Mouse (Mus musculus) urinary bladder, postnatal 14 days (tissue): ENCODE measurements around the gene Bmp7.

ENCODE experiments used
- DNase-seq: peaks from one replicate; pipeline ENCODE4 v3.0.0; 2021; ENCODE audit warnings: low spot score

The Bmp7 gene

DNA sequence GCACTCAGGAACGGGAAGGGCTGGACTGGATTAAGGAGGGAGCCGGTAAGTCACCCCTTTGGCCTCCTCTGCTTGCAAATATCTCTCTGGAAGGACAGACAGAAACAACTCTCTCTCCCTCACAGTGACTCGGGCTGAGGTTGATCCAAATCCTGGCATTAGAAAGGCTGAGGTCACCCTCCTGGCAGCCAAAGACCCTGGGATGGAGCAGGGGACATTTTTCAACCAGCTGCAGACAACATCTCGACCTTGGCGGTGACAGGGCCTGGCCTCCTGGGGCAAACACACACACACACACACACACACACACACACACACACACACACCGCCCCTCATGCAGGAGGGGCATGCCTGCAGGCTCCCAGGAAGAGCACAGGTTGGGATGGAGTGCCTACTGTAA lies 29.0 kb downstream of the Bmp7 start:
- DNase-seq, result no peak

DNA sequence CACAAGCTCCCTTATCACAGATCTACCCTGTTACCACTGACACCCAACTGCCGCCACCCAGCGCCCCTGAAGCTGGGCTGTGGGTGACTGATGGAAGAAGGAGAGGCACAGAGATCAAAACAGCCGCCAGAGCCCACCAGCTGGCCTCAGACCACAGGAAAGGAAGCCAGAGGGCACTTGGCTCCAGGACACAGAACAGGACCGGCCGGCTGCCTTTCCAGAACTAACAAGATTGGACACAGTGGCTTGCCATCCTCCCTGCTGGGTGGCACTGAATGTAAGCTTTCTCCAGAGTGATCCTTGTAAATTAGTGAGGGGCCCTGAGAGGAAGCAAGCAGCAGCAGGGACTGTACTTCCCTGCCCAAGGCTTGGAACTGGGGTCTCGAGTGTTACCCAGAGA lies 30.7 kb downstream of the Bmp7 start:
- no peak for DNase-seq

GRCm38 (mm10) chr2:172906146-172906545 lies 34.0 kb downstream of the Bmp7 start:
- no peak for DNase-seq

- no peak for DNase-seq
Observed at GRCm38 (mm10) chr2:172905057-172905456, 35.1 kb downstream of the Bmp7 start.

DNA sequence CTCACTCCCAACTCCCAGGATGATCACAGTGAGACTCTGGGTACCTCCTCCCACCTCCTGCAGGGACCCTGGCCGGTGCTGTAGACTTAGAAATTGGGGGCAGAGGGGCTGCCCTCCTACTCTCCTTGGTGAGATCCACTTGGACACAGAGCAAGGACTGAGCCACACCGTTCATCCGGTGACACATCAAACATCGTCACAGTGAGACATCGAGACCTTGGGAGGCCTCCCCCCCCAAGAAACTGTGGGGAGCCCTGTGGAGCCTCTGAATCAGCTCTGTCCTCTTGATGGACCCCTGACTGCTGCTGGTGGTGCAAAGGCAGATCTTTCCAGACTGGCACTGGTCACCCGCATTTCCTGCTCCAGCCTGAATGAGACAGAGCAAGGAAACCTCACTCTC lies 35.5 kb downstream of the Bmp7 start:
- DNase-seq, result no peak

- DNase-seq, result no peak
Observed at GRCm38 (mm10) chr2:172903523-172903922, 36.6 kb downstream of the Bmp7 start.

GRCm38 (mm10) chr2:172900954-172901701 lies 39.0 kb downstream of the Bmp7 start:
- no peak for DNase-seq

DNA sequence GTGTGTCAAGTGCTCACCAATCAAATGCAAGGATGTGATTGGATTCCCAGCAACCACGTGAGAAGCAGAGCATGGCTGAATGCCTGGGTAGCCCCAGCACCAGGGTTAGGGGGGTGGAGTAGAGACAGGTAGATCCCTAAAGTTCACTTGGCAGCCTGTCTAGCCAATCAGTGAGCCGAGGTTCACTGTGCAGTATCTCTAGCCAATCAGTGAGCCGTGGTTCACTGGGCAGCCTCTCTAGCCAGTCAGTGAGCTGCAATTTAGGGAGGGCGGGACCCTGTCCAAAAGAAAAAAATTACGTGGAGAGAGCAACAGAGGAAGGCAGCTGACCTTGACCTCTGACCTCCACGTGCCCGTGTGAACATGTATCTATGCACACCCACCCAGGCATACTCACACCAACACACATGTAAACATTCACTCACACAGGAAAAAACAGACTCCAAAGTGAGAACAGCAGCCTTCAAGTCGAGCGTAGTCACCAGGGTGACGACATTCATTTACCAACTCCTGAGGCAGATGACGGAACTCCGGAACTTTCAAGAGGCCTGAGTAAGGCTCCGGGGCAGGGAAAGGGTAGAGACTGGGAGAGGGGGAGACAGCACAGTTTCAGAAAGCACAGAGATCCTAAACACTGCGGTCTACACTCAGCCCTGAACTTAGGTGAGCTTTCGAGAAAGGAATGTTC lies 50.2 kb downstream of the Bmp7 start:
- no peak for DNase-seq

- DNase-seq, result no peak
Observed at GRCm38 (mm10) chr2:172889222-172889621, 50.9 kb downstream of the Bmp7 start.

DNA sequence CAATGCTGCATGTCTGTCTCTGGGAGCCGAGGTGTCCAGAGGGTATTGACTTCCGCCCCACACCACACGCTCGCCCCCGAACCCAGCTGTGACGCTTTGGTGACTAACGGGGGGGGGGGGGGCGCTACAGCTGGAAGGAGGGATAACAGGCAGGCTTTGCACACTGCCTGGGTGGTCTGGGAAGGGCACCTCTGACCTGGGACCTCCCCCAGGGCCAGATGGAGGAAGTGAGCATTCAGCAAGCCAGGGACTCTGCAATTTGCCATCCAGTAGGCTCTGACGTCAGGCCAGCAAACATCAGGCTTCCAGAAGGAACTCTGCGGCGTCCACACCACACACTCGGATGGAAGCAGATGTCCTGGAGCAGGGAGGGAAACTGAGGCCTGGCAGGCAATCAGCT lies 52.0 kb downstream of the Bmp7 start:
- DNase-seq, result no peak

GRCm38 (mm10) chr2:172885861-172886260 lies 54.3 kb downstream of the Bmp7 start:
- DNase-seq, result no peak

DNA sequence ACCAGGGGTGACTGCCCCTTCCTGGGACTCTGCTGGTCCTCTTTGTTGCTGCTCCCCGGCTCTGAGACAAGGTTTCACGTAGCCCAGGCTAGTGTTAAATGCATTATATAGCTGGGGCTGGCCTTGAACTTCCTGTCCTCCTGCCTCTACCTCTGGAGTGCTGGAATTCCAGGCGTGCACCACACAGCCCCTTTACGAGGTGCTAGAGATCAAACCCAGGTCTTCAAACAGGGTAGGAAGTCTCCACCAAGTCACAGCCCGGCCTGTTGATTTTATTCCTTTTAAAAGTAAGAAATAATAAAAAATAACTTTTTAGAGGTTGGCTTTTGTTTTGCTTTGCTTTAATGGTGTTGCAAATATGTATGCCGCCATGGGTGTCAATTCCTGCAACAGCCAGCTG lies 55.5 kb downstream of the Bmp7 start:
- no peak for DNase-seq

GRCm38 (mm10) chr2:172875201-172875600 lies 64.9 kb downstream of the Bmp7 start:
- DNase-seq, result no peak

DNA sequence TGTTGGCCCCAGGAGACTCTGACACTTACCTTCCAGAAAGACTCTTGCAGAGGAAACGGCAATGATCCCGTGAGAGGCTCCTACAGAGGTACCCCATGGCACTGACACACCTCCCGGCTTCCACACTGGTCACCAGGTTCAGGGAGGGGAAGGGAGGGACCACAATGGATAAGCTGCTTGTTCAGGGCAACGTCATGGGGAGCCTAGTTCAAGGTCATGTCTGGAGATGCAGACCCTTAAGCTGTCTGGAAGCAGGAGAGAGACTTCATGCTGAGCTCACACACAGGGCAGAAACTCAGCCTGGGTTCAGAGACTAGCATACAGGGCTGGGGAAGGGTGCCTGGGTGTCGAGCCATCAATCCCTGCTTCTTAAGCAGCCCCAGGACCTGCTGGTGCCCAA lies 73.8 kb downstream of the Bmp7 start:
- DNase-seq, result no peak

DNA sequence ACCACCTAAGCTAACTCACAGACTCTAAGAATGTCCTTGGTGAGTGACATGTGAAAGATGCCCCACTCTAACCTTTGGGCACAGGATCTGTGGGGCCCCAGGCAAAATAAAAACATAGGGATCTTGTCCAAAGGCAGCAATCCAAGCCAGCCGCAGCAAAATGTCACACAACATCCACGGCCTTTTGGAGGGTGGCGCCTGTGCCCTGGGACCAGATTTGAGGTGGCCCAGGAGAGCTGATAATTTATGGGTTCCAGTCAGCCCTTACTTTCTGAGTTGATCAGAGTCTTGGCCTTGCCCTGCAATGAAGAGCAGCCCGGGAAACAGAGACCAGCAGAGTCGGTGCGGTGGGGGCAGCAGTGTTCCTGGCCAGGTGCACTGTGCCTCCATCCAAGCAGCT lies 75.0 kb downstream of the Bmp7 start:
- DNase-seq, result no peak

GRCm38 (mm10) chr2:172864566-172864965 lies 75.6 kb downstream of the Bmp7 start:
- no peak for DNase-seq

DNA sequence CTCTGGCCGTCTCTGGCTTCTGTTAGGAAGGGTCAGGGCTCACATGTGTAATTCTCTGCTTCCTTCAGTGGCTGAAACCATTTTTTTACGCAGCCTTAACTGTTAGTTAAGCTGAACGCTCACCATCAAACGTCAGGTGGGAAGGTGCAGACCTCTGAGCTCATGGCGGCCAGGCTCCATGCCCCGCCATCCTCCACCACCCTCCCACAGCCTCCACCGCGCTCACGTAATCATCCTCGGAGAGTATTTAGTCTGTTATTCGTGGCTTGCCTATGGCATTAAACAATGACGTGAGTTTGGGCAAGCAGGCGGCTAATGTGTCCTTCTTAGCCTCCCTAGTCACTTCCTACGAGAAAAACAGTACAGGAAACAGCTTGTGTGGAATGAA lies 76.7 kb downstream of the Bmp7 start:
- DNase-seq, result no peak

GRCm38 (mm10) chr2:172862850-172863468 lies 77.2 kb downstream of the Bmp7 start:
- DNase-seq, result peak; percentile 81

DNA sequence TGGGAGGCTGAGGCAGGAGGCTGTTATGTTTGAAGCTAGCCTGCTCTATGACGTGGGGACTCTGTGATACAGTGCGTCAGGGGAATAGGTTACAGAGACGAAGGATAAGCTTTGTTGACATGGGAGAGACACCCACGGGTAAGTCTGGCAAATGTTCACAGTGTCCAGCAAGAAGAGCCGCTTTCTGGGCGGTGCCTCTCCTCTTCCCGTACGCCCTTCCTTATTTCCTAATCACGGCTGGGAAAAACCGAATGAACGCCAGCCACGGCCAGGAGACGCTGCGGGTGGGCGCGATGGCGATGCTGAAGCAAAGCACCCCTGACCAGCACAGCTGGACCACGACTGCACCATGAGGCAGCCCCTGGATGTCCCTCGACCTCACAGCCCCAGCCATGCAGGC lies 77.7 kb downstream of the Bmp7 start:
- DNase-seq, result no peak

DNA sequence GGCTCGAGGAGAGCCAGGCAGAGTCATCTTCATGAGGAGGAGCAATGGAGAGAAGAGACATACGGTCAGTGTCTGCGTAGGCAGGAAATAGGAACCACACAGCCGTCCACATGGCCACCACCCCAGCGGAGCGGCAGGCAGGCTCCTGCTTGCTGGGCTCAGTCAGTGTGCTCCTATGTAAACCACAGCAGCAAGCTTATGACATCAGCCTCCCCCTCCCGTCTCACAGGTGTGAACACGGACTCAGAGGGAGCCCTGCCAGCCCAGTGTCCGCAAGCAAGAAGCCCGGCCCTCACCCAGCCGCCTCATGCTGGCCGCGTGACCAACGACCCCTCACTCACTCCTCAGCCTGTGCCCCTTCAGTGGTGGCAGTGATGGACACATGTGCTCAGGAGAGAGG lies 78.5 kb downstream of the Bmp7 start:
- peak; percentile 73 for DNase-seq

- DNase-seq, result no peak
Observed at GRCm38 (mm10) chr2:172860593-172860992, 79.5 kb downstream of the Bmp7 start.

DNA sequence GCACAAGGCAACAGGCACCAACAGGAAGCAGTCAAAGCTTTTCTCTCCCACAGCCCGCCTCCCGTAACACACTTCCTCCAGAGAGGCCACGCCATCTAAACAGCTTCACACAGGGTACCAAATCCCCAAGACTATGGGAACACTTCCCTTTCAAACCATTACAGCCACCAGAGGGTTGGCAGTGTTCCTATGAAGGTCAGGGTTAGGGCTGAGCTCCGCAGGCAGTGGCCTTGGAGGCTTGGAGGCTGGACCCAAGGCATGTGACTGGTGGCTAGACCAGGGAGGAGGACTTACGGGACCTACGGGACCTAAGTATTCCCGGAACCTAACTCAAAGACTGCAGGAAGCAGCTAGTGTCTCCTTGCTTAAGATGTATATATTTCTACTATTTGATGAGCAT lies 80.0 kb downstream of the Bmp7 start:
- DNase-seq, result no peak

DNA sequence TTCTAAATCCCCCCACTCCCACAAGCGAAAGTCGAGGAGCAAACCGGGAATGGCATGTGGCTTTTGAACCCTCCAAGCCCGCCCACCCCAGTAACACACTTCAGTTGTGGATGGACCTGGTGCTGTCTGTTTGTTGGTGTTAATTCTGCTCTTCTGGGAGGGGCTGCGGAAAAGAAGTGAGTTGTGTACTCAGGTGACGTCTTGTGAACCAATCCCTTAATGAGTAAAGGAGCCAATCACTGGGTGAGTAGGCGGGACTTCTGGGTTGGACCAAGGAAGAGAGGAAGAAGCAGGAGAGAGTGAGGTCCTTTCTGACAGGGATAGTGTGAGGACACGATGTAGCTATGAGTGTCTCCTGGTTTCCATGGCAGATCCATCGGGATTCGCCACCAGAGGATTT lies 83.1 kb downstream of the Bmp7 start:
- DNase-seq, result no peak
